Mouse (Mus musculus): ENCODE measurements around the gene Adam15.

Gene Adam15

DNA sequence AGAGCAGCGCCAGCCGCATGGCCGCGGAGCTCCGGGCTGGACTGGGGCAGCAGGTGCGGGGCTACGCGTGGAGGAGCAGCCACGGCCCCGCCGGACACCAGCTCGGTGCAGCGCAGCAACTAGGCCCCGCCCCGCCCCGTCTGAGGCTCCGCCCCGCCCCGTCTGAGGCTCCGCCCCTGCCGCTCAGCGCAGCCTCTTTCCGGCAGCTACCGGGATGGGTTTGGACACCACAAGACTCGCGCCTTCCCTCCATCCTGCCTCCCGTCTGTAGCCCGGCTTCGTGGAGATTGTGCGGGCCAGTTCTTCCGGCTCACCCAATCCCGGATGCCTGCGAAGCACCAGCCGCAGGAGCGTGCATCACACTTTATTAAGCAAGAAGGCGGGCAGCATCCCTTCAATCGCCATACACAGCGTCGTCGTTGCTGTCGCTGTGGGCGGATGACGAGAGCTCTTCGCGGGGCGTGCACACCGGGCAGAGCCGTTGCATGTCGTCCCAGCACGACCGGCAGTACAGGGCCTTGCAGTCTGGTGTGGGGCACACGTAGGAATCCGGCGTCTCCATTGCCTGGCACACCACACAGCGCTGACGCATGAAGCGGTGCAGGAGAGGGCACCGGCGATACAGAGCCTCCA, at the start of gene Adam15:
Adam15 (minus strand) TSS at position 128 of the 633 bp plus-strand sequence.
- DNase-seq = peak; percentile 93

DNA sequence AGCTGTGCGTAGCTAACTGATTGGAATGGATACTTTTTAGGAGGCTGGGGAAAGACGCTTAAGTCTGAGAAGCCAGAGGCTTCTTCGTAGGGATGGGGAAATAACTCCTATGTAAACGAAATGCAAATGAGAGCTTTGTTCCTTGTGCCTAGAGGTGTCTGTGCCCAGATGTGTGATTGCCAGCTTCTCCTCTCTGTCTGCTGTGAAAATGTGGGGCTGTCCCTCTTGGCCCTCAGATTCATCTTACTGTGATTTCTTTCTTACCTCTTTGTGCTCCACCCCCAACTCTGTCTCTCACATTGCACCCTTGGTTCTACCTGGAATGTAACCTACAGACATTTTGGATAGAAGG, 46.8 kb upstream of the Adam15 start:
- DNase-seq = no peak

DNA sequence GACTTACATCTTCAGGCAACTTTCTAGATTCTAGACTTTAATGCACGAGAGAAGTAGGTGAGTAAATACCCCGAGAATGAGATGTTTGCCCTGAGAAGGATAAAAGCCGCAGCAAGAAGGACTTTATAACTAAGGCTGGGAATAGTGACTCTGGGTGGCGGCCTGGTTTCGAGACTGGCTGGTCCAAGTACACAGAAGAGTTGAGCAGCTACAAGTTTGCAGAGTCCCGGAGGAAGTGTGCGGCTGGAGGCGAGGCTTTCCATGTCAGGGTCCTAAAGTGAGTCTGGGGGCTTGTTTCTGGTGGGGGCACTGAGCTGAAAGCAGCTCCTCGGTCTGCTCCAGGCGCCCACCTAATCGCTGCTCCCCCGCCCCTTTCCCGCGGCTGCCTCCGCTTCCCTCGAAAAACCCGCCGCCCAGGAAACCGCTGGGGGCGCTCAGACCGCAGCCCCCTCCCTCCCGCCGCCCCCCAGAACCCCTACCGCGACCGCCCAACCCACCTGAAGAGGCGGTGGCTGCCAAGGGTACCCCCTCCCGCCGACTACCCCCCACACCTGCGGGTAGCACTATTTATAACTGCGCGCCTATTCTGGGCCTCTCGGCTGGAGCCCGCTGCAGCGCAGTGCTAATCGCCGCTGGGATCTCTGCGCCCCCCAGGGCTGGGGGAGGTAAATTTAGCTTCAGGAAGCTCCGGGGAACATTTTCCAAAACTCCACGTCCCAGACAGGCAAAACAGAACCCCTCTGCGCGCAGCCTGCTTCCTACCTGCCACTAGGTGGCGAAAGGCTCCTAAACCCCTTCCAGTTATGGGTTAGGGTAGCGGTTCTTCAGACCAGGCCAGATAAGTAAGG, 46.2 kb upstream of the Adam15 start:
- DNase-seq = peak; percentile 81

DNA sequence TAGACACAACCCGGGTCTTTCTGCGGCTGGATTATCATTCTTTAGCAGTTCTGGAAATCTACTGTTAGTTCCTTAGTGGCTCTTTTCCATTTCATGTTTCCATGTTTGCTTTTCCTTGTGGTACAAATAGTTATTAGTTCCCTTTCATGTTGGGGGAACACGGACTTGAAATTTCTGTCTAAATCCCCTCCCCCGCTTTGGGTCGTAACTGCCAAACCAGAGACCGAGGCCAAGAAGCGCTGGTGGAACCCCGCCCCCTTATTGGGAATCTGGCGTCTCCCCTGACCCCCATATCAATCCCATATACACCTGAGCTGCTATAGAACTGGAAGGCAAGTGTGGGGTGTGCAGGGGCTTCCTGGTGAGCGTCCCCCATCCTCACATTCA, 45.6 kb upstream of the Adam15 start:
- no peak for DNase-seq

DNA sequence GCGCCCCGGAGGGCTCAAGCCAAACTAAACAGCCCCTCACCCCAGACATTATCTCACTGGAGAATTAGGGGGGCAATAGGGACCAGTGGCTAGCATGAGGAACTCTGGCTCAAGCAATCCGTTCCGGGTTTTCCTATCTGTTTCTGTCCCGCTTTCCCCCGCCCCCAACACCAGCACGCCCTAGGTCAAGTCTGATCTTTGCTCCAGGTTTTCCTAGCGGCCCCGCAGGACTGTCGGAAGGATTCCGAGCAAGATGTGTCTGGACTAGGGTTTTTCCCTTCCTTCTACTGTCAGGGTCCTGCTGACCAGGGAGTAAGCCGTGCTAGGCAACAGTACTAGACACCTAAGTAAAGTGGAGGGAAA, 45.1 kb upstream of the Adam15 start:
- peak; percentile 83 for DNase-seq

DNA sequence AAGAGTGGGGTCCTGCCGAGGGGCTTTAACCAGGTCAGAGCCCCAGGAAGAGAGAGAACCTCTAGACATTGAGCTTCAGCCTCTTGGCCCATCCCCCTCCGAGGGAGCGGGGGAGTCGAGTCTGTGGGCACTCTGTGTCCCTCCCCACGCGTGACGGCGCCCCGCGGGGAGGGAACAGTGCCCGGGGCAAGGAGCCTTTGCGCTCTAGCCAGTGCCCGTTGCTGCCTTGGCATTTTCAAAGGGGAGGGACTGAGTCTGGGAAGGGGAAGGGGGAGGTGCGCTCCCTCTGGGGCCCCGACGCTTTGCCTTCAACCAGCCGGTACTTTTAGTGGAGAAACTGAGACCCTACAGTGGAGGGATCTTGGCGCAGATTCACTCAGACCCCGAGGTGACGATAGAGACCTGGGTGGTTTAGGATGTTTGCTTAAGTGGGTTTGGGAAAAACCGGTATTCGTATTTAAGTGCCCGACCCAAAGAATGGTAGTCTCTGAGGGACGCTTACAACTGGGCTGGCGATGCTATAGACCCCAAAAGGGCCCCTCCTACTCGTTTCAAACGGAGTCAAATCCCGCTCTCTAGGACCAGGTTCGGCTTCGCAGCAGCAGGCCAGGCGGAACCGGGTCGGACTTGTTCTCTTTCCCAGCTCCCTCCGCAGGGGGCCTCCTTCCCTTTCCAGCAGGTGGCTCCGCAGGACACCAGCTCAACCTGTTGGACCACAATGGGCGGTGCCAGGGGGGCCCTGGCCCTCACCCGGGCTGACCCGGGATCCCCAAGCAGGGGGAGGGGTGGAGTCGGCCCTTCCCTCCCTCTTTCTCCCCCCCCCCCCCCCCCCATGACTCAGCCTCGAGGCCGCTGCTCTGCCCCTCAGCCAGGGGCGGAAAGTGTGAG, 44.5 kb upstream of the Adam15 start, which contains the start of gene Zbtb7b:
Zbtb7b (minus strand) TSS at position 771 of the 888 bp plus-strand sequence.
- DNase-seq = peak; percentile 84

DNA sequence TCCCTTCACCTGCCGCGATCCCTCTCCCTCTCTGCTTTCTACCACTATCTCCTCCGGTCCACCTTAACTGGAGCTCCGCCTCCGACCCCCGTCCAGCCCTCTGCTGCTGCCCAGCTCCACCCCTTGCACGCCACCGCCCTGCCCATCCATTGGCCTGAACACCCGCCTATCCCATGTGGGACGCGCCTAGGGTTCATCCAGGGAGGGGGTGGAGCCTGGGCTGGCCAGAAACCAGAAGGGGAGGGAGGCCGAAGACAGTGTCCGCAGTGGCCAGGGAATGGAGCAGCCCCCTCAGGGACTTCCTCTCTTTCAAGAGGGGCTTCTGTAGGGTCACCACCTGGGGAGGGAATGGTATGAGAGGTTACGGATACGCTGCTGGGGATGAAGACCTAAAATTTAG, 43.8 kb upstream of the Adam15 start:
- DNase-seq = peak; percentile 98

DNA sequence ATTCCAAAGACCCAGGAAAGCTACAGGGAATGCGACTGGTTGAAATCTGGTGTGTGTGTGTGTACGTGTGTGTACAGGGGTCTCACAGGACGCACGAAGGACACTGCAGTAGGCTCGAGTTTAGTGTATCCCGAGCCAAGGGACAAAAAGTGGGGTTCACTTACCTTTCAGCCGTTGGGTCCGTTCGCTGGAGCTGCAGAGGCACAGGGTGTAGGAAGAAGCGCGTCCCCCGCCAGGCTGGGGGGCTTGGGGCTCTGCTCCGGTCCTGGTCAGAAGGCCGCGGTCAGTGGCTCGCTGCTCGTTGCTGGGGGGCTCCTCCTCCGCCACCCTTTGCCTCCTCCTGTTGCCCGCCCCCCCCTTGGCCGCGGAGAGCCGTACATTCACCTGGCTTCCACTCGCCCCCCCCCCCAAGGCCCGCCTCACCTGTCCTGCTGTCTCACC, 43.1 kb upstream of the Adam15 start:
- peak; percentile 42 for DNase-seq

DNA sequence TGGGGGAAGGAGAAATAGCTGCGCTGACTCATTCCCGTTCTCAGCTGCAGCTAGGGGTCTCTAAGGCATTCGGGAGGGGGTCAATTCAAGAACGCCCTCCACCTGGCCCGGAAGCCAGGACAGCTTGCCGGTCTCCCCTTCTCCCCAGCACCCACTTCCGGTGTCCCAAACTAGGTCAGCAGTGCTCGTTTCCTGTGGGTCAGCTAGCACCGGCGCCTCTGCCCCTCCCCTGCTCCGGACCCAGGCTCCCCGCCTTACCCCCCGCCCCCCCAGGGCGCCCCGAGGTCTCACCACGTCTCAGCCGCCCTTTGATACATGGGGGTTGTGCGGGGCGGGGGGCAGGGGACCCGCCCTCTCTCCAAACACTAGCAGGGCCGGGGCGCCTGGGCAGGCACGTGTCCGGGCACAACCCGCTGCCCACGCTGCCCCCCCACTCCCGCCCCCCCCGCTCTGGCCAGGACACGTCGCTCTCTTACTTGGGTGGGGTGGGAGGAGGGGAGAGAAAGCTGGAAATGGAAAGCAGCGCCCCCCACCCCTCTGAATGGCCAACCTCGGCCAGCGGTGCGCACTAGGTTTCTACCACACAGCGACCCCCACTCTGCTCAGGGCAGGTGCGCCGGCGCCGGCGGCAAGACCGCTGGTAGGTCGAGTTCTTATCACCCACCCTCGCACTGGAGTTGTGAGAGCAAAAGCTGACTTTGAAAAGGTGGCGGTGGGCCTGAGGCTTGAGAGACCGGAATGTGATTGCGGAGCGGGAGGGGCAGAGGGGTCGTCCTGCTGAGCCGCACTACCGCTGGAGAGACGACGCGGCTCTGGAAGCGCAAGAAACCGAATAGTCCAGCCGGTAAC, 42.1 kb upstream of the Adam15 start:
- DNase-seq = peak; percentile 58

DNA sequence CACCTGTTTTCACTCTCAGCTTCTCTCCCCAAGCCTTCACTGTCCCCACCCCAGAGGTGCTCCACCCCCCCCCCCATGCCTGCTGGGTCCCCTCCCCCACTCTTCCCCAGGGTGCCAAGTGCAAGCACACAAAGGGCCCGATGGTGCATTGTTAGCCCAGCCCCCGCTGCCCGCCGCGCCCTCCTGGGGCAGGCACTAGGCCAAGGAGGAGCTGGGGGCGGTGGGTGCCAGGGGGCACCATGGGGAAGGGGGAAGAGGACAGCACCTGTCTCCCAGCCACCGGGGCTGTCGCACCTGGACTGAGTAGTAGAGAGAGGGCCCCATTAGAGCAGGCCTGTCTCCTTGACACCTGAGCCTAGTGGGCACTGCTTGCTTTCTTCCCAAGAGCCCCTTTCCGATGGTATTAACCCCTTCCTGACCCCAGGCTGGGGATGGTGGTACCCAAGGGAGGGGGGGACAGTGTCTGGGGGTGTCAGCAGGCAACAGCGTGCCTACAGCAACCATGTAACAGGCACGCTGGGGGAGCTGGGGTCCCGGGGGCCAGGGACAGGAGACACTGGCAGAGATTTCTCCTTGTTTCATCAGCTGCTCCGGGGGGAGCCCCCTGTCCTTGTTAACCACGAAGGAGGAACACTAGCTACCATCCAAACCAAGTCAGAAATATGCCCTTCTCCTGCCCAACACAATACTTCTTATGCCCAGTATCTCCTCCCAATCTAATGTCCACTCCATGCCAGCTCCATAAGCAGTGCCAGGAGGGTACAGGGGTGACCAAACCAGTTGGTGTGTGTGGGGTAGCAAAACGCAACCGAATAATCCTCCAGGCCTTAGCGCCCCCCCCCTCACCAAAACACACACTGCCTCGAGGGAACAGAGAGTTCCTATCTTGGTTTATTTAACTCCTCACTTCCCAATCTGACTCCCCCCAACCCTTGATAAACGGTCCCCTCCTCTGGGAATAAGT, 41.2 kb upstream of the Adam15 start:
- DNase-seq = no peak

DNA sequence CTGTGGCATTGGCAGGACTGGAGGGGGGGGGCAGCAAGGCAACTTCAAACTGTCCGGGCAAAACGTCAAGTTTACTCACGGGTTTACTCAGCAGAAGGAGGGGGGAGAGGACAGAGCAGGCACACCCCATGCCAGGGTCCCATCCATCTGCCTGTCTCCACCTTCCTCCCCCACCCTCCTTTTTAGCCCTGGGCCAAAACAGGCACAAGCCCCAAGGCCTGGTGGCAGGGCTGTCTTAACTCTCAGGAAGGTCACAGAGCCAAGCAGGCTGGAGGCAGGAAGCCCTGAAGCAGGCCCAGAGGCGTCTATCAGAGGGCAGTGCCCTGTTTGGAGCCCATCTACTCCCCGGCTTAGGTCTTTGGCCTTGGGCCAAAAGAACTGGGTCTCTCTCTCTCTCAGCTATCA, 40.3 kb upstream of the Adam15 start:
- DNase-seq = no peak

DNA sequence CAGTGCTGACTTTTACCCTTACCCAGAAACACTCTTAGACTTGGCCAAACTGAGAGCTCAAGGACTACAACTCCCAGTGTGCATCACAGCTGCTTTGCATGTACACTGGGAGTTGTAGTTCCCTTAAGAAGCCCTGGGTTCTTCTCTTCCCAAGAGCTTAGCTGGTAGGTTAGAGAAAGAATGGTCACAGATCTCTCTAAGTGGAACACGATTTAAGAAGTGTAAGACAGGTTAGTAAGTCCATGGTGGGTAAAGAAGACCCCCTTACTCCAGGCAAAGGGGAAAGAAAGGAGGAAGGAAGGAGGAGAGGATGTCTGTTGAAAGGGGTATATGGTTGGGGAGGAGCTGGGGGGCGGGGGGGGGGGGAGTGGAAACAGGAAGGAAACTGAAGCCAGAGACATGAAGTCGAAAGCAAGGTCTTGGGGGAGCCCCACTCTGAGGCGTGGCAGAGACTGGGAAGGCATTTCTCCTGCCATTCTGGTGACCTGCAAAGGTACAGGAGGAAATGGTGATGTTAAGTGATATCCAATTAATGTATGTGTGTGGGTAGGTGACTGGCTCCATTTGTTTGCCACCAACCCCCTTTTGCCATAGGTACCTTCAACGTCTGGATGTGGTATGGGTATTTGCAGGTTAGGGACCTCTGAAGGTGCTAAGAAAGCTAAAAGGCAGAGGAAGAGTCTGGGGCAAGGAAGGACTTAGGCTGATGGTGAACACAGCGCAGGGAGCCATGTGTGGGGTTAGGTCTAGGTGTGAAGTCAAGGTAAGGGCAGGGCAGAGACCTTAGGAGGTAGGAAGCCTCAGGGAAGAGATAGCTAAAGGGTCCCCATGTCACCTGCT, 39.3 kb upstream of the Adam15 start:
- DNase-seq = no peak

DNA sequence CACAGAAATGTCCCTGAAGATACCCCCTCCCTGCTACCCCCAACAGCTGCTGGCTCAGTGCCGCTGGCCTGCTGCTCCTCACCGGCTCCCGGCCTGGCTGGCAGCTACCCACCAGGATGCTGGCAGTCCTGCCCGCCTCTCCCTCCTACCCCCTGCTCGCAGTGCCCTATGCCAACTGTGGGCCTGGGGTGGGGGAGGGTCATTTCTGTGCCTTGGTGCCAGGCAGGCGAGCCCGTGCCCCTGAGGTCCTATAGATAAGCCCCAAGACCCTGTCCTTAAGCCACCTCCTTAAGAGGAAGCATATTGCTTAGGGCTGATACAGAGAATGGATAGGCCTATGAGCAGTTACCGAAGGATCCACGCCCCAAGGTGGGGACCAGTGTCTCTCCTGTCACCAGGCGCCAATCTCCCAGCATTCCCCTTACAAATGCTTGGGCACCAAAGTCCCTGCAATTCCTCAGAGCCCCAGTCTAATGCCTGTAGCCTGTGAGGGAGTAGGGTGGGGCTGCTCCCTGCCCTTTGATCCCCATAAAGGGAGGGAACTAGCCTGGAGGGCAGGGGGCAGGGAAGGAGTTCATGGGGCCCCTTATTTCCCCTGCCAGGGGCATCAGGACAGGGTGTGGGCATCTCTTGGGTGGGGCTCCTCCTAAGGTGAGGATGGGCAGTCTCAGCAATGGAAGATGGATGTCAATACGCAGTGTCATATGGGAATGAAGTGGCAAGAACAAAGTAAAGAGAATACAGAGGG, 38.5 kb upstream of the Adam15 start:
- no peak for DNase-seq

DNA sequence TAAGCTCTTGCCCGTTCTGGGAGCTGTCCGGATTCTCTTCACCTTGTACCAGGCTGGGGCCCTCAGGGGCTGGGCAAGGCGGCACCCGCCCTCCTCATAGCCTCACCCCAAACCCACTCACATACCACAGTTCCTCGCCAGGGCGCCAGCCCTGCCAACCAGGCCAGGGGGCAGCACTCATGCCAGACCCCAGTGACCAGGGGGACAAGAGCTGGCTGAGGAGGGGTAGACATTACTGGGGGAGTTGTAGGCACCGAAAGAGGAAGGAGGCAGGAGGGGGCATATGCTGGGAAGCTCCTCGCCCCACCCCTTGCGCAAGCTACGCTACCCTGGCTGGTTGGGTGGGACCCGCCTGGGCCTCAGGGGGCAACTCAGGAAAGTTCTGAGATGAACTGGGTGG, 37.8 kb upstream of the Adam15 start:
- no peak for DNase-seq

DNA sequence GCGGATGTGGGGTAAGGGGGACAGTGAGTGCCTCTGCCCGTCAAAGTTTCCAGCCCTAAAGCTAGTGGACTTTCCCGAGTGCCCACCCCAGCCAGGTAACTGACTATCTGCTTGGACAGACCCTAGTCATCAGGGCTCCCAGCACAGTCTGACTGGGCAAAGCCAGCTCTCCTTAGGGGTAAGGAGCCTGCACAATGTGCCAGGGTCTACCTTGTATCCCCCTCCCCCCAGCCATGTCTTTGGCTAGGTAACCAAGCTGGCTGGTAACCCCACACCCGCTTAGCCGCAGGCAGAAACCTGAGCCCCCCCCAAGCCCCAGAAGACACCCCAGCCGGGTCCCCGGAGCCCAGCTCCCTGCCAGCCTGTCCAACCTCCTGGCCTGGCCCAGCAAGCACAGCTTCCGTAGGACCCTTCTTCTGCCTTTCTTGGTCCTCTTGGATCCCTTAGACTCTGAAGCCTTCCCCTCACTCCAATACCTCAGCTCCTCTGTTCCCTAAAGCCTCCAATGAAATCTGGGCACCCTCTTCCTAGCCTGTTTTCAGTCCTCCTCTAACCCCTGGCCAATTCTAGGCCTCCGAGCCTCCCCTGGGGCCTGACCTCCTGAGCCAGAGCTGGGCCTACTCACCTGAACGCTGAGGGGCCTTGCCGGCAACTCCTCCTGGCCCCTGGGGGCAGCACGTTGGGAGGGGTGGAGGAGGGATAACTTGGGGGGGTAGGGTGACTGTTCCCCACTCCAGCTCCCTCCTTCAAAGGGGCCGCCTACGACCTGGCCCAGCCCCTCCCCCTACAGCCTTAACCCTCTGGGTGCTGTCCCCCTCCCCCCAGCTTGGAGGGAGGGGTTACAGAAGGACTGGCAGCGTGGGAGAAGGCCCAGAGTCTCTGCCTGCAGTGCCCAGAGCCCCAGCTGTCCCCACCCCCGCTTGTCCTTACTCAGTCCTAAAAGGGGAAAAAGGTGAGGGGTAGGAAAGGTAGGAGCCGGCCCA, 36.9 kb upstream of the Adam15 start:
- DNase-seq = no peak

DNA sequence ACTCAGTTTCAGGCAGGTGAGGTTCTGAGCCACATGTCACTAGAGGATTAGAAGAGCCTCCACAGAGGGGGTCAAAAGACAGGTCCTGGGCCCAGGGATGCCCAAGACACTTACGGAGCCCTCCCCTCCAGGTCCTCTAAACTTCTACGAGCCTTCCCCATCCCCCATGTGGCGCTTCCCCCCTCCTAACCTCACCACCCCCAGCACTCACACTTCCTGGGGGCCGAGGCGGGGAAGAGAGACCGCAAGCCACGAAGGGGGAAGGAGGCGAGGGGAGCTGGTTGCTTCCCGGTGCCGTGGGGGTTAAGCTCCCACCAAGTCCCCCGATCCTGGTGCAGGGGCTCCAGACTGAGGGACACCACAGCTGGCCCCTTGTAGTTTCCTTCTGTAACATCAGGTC, 35.7 kb upstream of the Adam15 start:
- no peak for DNase-seq

DNA sequence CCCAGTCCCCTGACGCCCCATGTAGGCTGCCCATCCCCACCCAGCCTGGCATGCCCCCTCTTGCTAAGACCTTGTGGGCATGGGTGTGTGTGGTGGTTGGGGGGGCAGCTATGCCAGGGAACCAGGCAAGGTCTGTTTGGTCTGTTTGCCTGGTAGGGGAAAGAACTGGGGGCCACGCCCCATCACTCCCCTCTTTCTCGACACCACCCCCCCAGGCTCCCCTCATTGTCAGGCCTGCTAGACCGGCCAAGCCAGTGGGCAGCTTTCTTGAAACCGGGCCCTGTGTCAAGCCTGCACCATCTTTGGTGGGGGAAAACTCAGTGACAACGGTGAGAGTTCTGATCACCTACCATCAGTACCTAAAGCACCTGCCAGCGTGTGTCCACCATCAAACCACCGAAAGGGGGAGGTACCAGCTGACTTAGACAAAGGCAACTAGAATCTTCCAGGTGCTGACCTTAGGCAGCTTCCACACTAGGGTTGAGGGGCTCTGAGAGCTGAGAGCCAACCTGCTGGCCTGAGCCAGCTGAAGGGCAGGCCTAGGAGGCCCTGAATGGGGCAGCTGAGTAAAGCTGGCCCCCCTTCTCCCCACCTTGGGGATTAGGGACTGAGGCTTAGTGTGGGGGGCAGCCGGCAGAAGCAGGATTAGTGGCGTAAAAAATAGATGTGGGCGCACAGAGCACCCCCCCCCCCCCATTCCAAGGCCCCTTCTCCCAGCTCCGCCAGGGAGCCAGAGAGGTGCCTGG, 34.7 kb upstream of the Adam15 start:
- DNase-seq = no peak

All from lung, postnatal 14 days (tissue).